Mouse (Mus musculus) heart, embryonic 16.5 days (tissue): ENCODE data around the gene Med21. TPM values are rescaled to one million over a fixed set of nuclear protein-coding genes. Genes with fewer than 3 reads are reported as not detected.

Experiments used
- ATAC-seq: fragments of 200-750 bp; cut with Nextera tagmentation; replicated peaks from 2 replicates; pipeline ENCODE4 v1.8.0; 2017; ENCODE audit warnings: moderate number of reproducible peaks; ENCODE audit not compliant: insufficient read depth, low FRiP score; ENCODE audit errors: extremely low read depth
- H3K27ac ChIP-seq: fragments of 300-500 bp; sonication (generic); 2 replicates; pipeline ENCODE4 v1.5.1; 2014; ENCODE audit warnings: mild to moderate bottlenecking, low read length, control low read depth, moderate library complexity
- H3K27me3 ChIP-seq: fragments of 300-500 bp; sonication (generic); 2 replicates; pipeline ENCODE4 v1.6.1; 2014; ENCODE audit warnings: low read length, mixed read lengths; ENCODE audit not compliant: control insufficient read depth, insufficient read depth
- H3K36me3 ChIP-seq: fragments of 300-500 bp; sonication (generic); 2 replicates; pipeline ENCODE4 v1.6.1; 2014; ENCODE audit not compliant: control insufficient read depth, insufficient read depth
- H3K4me1 ChIP-seq: fragments of 300-500 bp; sonication (generic); 2 replicates; pipeline ENCODE4 v1.6.1; 2014; ENCODE audit warnings: low read length, mixed read lengths; ENCODE audit not compliant: control insufficient read depth, insufficient read depth
- H3K4me2 ChIP-seq: fragments of 300-500 bp; sonication (generic); 2 replicates; pipeline ENCODE4 v1.6.1; 2014; ENCODE audit warnings: low read depth, mild to moderate bottlenecking, control low read depth, low read length
- H3K4me3 ChIP-seq: fragments of 300-500 bp; sonication (generic); 2 replicates; pipeline ENCODE4 v1.5.1; 2014; ENCODE audit warnings: mild to moderate bottlenecking, control low read depth, low read length
- H3K9ac ChIP-seq: fragments of 300-500 bp; sonication (generic); 2 replicates; pipeline ENCODE4 v1.6.1; 2014; ENCODE audit warnings: low read length, control low read depth
- H3K9me3 ChIP-seq: fragments of 300-500 bp; sonication (generic); replicated peaks from 2 replicates; pipeline ENCODE4 v1.6.1; 2016; ENCODE audit warnings: low read length; ENCODE audit not compliant: control insufficient read depth
- WGBS: fragments of 180-500 bp; shearing (Covaris S2); extraction: QIAGEN DNeasy Blood & Tissue Kit; methylation state at CpG from one replicate; pipeline ENCODE4 v1.1.7; 2014; 5-methylcytosine and 5-hydroxymethylcytosine counted together
- polyA plus RNA-seq: library from polyadenylated mRNA; unstranded; fragments of >200 nt; fragmentation: Nextera tagmentation; extraction: Ambion mirVana; gene quantifications from 2 replicates; pipeline ENCODE4 v1.2.1, GENCODE M21; 2015

Med21 gene
- polyA plus RNA-seq, 1 experiment from 2014 or later: 150 TPM

DNA sequence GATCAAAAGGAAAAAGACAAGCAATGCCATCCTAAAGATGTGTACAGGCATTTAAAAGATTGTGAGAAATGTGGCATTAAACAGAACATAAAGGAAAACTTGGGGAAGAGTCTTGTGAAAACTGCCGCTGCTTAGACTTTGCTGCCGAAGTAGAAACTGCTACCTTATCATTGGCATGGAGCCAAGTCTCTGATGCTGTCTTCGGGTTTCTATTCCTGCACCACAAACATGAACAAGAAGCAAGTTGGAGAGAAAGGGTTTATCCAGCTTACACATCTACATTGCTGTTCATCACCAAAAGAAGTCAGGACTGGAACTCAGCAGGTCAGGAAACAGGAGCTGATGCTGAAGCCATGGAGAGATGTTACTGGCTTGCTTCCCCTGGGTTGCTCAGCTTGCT is 10.8 kb downstream of the Med21 start:
- peaks cover 10% of the 10 kb centered on the region for H3K36me3 ChIP-seq
- H3K9ac ChIP-seq: no peak overlapping the region; the same call in 1 of the 2 replicates
- peaks cover 2% of the 10 kb centered on the region for H3K4me1 ChIP-seq
- no peaks in the 10 kb centered on the region for H3K9me3 ChIP-seq
- peak overlapping the region; percentile 34 for H3K4me2 ChIP-seq
- ATAC-seq: no peak
- H3K27ac ChIP-seq: 0 out of 2 replicates have a peak overlapping the region, but pooled peaks have one; percentile 10
- H3K27me3 ChIP-seq: no peaks in the 10 kb centered on the region
- WGBS: 21% methylated on average over 3 of the region's 3 CpGs
- H3K4me3 ChIP-seq: no peak overlapping the region

- ATAC-seq: no peak
- 44% methylated on average over 2 of the region's 2 CpGs for WGBS
Observed at GRCm38 (mm10) chr6:146660591-146660990, 18.2 kb downstream of the Med21 start.

GRCm38 (mm10) chr6:146661655-146662054 is 19.3 kb downstream of the Med21 start:
- 78% methylated on average over 5 of the region's 5 CpGs for WGBS
- no peak for ATAC-seq
- Histone ChIP-seq H3K4me3 (no peak overlapping the region), H3K36me3 (no peaks in the 10 kb centered on the region), H3K9ac (no peak overlapping the region), H3K4me2 (no peak overlapping the region), H3K27me3 (no peaks in the 10 kb centered on the region; the same call in 1 of the 2 replicates), H3K27ac (no peak overlapping the region), H3K4me1 (peaks cover 13% of the 10 kb centered on the region), H3K9me3 (no peaks in the 10 kb centered on the region)

More at GRCm38 (mm10) chr6:146660591-146660990, 18.2 kb downstream of the Med21 start:
- Histone ChIP-seq H3K9me3 (no peaks in the 10 kb centered on the region), H3K4me2 (no peak overlapping the region), H3K9ac (no peak overlapping the region), H3K27ac (no peak overlapping the region), H3K4me1 (peaks cover 13% of the 10 kb centered on the region), H3K4me3 (no peak overlapping the region), H3K27me3 (no peaks in the 10 kb centered on the region; the same call in 1 of the 2 replicates), H3K36me3 (no peaks in the 10 kb centered on the region)

- no peaks in the 10 kb centered on the region; the same call in 1 of the 2 replicates for H3K27me3 ChIP-seq
- 40% methylated on average over 5 of the region's 5 CpGs for whole genome bisulfite sequencing
- H3K9me3 ChIP-seq: no peaks in the 10 kb centered on the region
- peaks cover 13% of the 10 kb centered on the region for H3K4me1 ChIP-seq
- no peak overlapping the region for H3K4me3 ChIP-seq
- H3K27ac ChIP-seq: no peak overlapping the region
- H3K36me3 ChIP-seq: no peaks in the 10 kb centered on the region
- no peak overlapping the region for H3K4me2 ChIP-seq
- H3K9ac ChIP-seq: no peak overlapping the region
- no peak for ATAC-seq
Observed at GRCm38 (mm10) chr6:146662679-146663078, 20.3 kb downstream of the Med21 start.

DNA sequence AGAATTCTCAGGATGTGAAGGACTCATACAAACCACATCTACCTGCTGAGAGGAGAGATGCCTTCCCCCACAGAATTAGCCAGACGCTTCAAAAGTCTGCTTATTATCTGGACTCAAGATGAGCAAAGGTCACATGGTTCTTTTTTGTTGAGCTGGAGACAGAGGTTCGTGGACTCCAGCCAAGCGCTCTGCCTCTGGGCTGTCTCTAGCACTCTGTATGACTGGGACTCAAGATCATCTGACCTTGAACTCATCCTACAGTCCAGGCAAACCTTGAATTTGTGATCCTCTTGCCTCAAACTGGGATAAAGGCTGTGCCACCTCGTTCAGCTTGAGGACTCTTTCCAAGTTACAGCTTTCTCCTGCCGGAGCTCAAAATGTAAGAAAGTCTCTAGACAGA is 21.8 kb downstream of the Med21 start:
- WGBS: 32% methylated on average over 5 of the region's 5 CpGs
- peak overlapping the region; percentile 68 for H3K27ac ChIP-seq
- no peak overlapping the region; the same call in 1 of the 2 replicates for H3K9ac ChIP-seq
- H3K9me3 ChIP-seq: no peaks in the 10 kb centered on the region
- ATAC-seq: peak; percentile 50; the same call in 1 of the 2 replicates
- H3K4me3 ChIP-seq: no peak overlapping the region
- H3K4me1 ChIP-seq: peaks cover 16% of the 10 kb centered on the region
- no peak overlapping the region for H3K4me2 ChIP-seq
- H3K27me3 ChIP-seq: no peaks in the 10 kb centered on the region; the same call in 1 of the 2 replicates
- no peaks in the 10 kb centered on the region for H3K36me3 ChIP-seq

GRCm38 (mm10) chr6:146664917-146665316 is 22.6 kb downstream of the Med21 start:
- H3K9me3 ChIP-seq: no peaks in the 10 kb centered on the region
- WGBS: 90% methylated on average over 5 of the region's 5 CpGs
- H3K36me3 ChIP-seq: no peaks in the 10 kb centered on the region
- no peak overlapping the region for H3K9ac ChIP-seq
- H3K4me3 ChIP-seq: no peak overlapping the region
- H3K27ac ChIP-seq: peak overlapping the region; percentile 68
- H3K4me1 ChIP-seq: peaks cover 21% of the 10 kb centered on the region
- H3K27me3 ChIP-seq: no peaks in the 10 kb centered on the region; the same call in 1 of the 2 replicates
- no peak for ATAC-seq
- H3K4me2 ChIP-seq: no peak overlapping the region

GRCm38 (mm10) chr6:146665408-146665807 is 23.1 kb downstream of the Med21 start:
- Histone ChIP-seq H3K27me3 (no peaks in the 10 kb centered on the region; the same call in 1 of the 2 replicates), H3K36me3 (no peaks in the 10 kb centered on the region), H3K9ac (no peak overlapping the region), H3K4me2 (no peak overlapping the region), H3K9me3 (peaks cover 3% of the 10 kb centered on the region; the same call in 1 of the 2 replicates), H3K4me3 (no peak overlapping the region), H3K4me1 (peaks cover 21% of the 10 kb centered on the region), H3K27ac (no peak overlapping the region)
- ATAC-seq: no peak
- 76% methylated on average over 2 of the region's 2 CpGs for WGBS

DNA sequence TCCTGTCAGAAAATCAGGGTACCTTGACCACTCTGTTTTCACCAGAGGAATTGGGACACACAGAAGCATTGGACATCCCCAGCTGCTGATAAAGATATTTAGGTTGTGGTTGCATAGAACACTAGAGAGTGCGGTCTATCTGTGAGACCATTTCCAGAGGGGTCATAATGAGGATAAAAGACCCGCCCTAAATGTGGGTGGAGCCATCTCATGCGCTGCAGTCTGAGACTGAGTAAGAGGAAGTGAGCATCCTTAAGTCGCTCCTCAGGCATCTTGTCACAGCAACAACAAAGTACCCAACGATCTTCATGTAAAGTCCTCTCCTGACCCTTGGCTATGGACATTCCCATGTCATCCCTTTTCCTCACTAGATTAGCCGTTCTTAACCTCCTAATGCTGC is 24.5 kb downstream of the Med21 start:
- H3K4me2 ChIP-seq: no peak overlapping the region
- no peaks in the 10 kb centered on the region for H3K36me3 ChIP-seq
- no peak overlapping the region for H3K9ac ChIP-seq
- no peak overlapping the region for H3K4me3 ChIP-seq
- no peaks in the 10 kb centered on the region; the same call in 1 of the 2 replicates for H3K27me3 ChIP-seq
- peaks cover 27% of the 10 kb centered on the region for H3K4me1 ChIP-seq
- WGBS: 75% methylated on average over 6 of the region's 6 CpGs
- peaks cover 5% of the 10 kb centered on the region for H3K9me3 ChIP-seq
- no peak for ATAC-seq
- H3K27ac ChIP-seq: no peak overlapping the region

GRCm38 (mm10) chr6:146668606-146669005 is 26.3 kb downstream of the Med21 start:
- Histone ChIP-seq H3K4me2 (no peak overlapping the region), H3K4me1 (peaks cover 30% of the 10 kb centered on the region), H3K9me3 (peaks cover 5% of the 10 kb centered on the region), H3K36me3 (no peaks in the 10 kb centered on the region), H3K27ac (peak overlapping the region; percentile 45), H3K4me3 (no peak overlapping the region), H3K9ac (no peak overlapping the region), H3K27me3 (no peaks in the 10 kb centered on the region; the same call in 1 of the 2 replicates)
- no peak for ATAC-seq
